In genomic region chr2:92692623-92693022, GRCm38 (mm10) we compare ENCODE assay signal across 9 mouse cellular contexts.
A peak's percentile ranks its signal among the peaks of the same experiment; 100 is the strongest.
DNase-seq lines count a peak whose midpoint lies in the region; ATAC-seq and TF ChIP-seq lines count a peak whose summit lies in the region.
"Had no signal": no experiment of that assay in that cellular context is flagged by ENCODE, and none has a peak within 500 bp of the region (broad histone marks: within the 10 kb centered on the region; RNA-seq: fewer than 3 reads in every experiment).

No protein-coding gene starts in this region.

- no peak overlapping the region for H3K27ac ChIP-seq in heart, postnatal 0 days (ENCODE audit: low read depth)
- H3K27ac ChIP-seq in heart, embryonic 11.5 days (ENCODE audit: low read depth, low read length): no peak overlapping the region
- H3K27ac ChIP-seq in CH12.LX (ENCODE audit: insufficient read depth, low read depth): no peak overlapping the region
- H3K27ac ChIP-seq: limb, embryonic 13.5 days had no signal

- no peaks in the 10 kb centered on the region for H3K27me3 ChIP-seq in heart, postnatal 0 days (ENCODE audit: control insufficient read depth, insufficient read depth, low read length)
- no peaks in the 10 kb centered on the region for H3K27me3 ChIP-seq in heart, embryonic 11.5 days (ENCODE audit: control insufficient read depth, insufficient read depth, low read length)
- peaks cover 28% of the 10 kb centered on the region for H3K27me3 ChIP-seq in CH12.LX (replicated peaks)
- H3K27me3 ChIP-seq: limb, embryonic 13.5 days had no signal

- no peaks in the 10 kb centered on the region for H3K9me3 ChIP-seq in heart, postnatal 0 days (replicated peaks; ENCODE audit: control insufficient read depth, low read length)
- H3K9me3 ChIP-seq in heart, embryonic 11.5 days (replicated peaks; ENCODE audit: control insufficient read depth, low read length): no peaks in the 10 kb centered on the region
- no peaks in the 10 kb centered on the region for H3K9me3 ChIP-seq in CH12.LX (replicated peaks; ENCODE audit: low read length)
- H3K9me3 ChIP-seq: limb, embryonic 13.5 days had no signal

- H3K79me2 ChIP-seq in CH12.LX (replicated peaks; ENCODE audit: control insufficient read depth, extremely low read depth, insufficient read depth, poor library complexity, severe bottlenecking): no peaks in the 10 kb centered on the region

- in situ Hi-C loops in CH12.LX (cut with MboI; ENCODE audit: low pct_ligation_motif_present, low pct_unique_long_range_greater_than_20kb, low sequenced_read_pairs): no loop called here

- no peaks in the 10 kb centered on the region for H3K36me3 ChIP-seq in heart, postnatal 0 days (replicated peaks; ENCODE audit: control insufficient read depth, insufficient read depth, low read length)
- H3K36me3 ChIP-seq in heart, embryonic 11.5 days (ENCODE audit: control insufficient read depth, insufficient read depth, low read length): no peaks in the 10 kb centered on the region
- H3K36me3 ChIP-seq in CH12.LX (replicated peaks in 1 of 2; ENCODE audit: control insufficient read depth in 1 of 2, insufficient read depth in 1 of 2, low read length in 1 of 2): no peaks in the 10 kb centered on the region
- H3K36me3 ChIP-seq: limb, embryonic 13.5 days had no signal

- intact Hi-C loops in left cerebral cortex, postnatal 14 days (cut with DNase I): loop anchor here (5.0 kb wide), 2 partner anchors 85 to 205 kb away; no protein-coding TSS in a partner anchor

- dilution Hi-C loops in CH12.LX (cut with MboI; ENCODE audit: extremely low pct_ligation_motif_present, extremely low pct_unique_long_range_greater_than_20kb, low sequenced_read_pairs): no loop called here

- 58% methylated on average over 1 of the region's 1 CpGs for WGBS in heart, postnatal 0 days
- WGBS in heart, embryonic 11.5 days (ENCODE audit: insufficient replicate concordance): 76% methylated on average over 1 of the region's 1 CpGs

- no peak for TF ChIP-seq EP300 in heart, postnatal 0 days (IDR thresholded peaks at IDR 0.05; ENCODE audit: low read depth)
- no peak for TF ChIP-seq EP300 in CH12.LX (IDR thresholded peaks at IDR 0.05; ENCODE audit: low read length)

- no peak overlapping the region for H3K9ac ChIP-seq in heart, postnatal 0 days (replicated peaks; ENCODE audit: low read depth, low read length)
- H3K9ac ChIP-seq in heart, embryonic 11.5 days (ENCODE audit: low read depth, low read length): no peak overlapping the region
- H3K9ac ChIP-seq in CH12.LX (ENCODE audit: insufficient read depth, low read depth): no peak overlapping the region
- H3K9ac ChIP-seq: limb, embryonic 13.5 days had no signal

- TF ChIP-seq RAD21 in CH12.LX (IDR thresholded peaks at IDR 0.05; ENCODE audit: low read depth, low read length): peak; percentile 80

- no peaks in the 10 kb centered on the region for H3K4me1 ChIP-seq in heart, postnatal 0 days (ENCODE audit: control insufficient read depth, insufficient read depth)
- no peaks in the 10 kb centered on the region for H3K4me1 ChIP-seq in heart, embryonic 11.5 days (ENCODE audit: control insufficient read depth, insufficient read depth, low read length)
- H3K4me1 ChIP-seq in CH12.LX (ENCODE audit: control insufficient read depth in 1 of 2, insufficient read depth in 2 of 2): peaks cover 23 to 53% of the 10 kb centered on the region in 2 experiments
- H3K4me1 ChIP-seq: limb, embryonic 13.5 days had no signal

- peak; percentile 11; the same call in 1 of the 2 replicates for TF ChIP-seq CTCF in heart, postnatal 0 days (IDR thresholded peaks at IDR 0.05; ENCODE audit: low read depth)
- TF ChIP-seq CTCF in CH12.LX (conservative IDR thresholded peaks at IDR 0.05 in 1 of 2, IDR thresholded peaks at IDR 0.05 in 1 of 2; ENCODE audit: low read depth in 2 of 2, low read length in 2 of 2): peak in 1 of 2 experiments; percentile 79; a peak in 2 of 4 replicates

- no peak overlapping the region for H3K4me2 ChIP-seq in heart, postnatal 0 days (ENCODE audit: low read depth, low read length)
- H3K4me2 ChIP-seq in heart, embryonic 11.5 days: no peak overlapping the region
- no peak overlapping the region for H3K4me2 ChIP-seq in CH12.LX (ENCODE audit: insufficient read depth, low read depth, poor library complexity, severe bottlenecking)
- H3K4me2 ChIP-seq: limb, embryonic 13.5 days had no signal

- TF ChIP-seq POLR2A in CH12.LX (IDR thresholded peaks at IDR 0.05; ENCODE audit: low read depth, low read length): no peak

- no peak for DNase-seq in heart, postnatal 0 days (ENCODE audit: low spot score)
- DNase-seq in 416B (ENCODE audit: low read depth): peak; percentile 8
- no peak for DNase-seq in CH12.LX (ENCODE audit: extremely low read depth)
- peak; percentile 63 to 85 for DNase-seq in left cerebral cortex, postnatal 14 days (ENCODE audit: low spot score in 2 of 2)
- DNase-seq in retina, embryonic 14.5 days (ENCODE audit: low spot score): no peak
- DNase-seq in MN1 (ENCODE audit: low spot score): no peak
- DNase-seq: kidney, adult 8-10 months had no signal

- H3K4me3 ChIP-seq in heart, postnatal 0 days (ENCODE audit: low read depth, low read length): no peak overlapping the region
- H3K4me3 ChIP-seq in heart, embryonic 11.5 days (ENCODE audit: low read depth, low read length): no peak overlapping the region
- H3K4me3 ChIP-seq in CH12.LX (replicated peaks in 1 of 3; ENCODE audit: low read depth in 2 of 3, low read length in 2 of 3, poor library complexity in 1 of 3): no peak overlapping the region
- H3K4me3 ChIP-seq: limb, embryonic 13.5 days had no signal

- no peak for ATAC-seq in heart, postnatal 0 days (ENCODE audit: insufficient read depth, low read depth)
- ATAC-seq in heart, embryonic 11.5 days (replicated peaks; ENCODE audit: insufficient number of reproducible peaks, low FRiP score, low TSS enrichment): no peak

TF ChIP-seq in CH12.LX, 34 proteins besides CTCF, POLR2A, EP300 and RAD21:
- TF ChIP-seq ZC3H11A (IDR thresholded peaks at IDR 0.05; ENCODE audit: low read depth, low read length) (peak; percentile 72), POLR2AphosphoS2 (IDR thresholded peaks at IDR 0.05; ENCODE audit: low read depth, low read length) (no peak), CHD1 (IDR thresholded peaks at IDR 0.05; ENCODE audit: low read depth, low read length) (no peak), IRF4 (IDR thresholded peaks at IDR 0.05; ENCODE audit: low read depth, low read length) (no peak; the same call in 1 of the 2 replicates), CHD2 (IDR thresholded peaks at IDR 0.05; ENCODE audit: low read length) (no peak), RCOR1 (conservative IDR thresholded peaks at IDR 0.05; ENCODE audit: low read depth, low read length) (no peak), SMC3 (IDR thresholded peaks at IDR 0.05; ENCODE audit: low read depth, low read length) (peak; percentile 90), SIN3A (IDR thresholded peaks at IDR 0.05; ENCODE audit: low read length) (no peak)

Comparison
In these comparisons a context has a peak if more than half of its experiments do, and no peak if none do; other contexts are left out.
1. DNase-seq: peak in 416B (single experiment) and left cerebral cortex, postnatal 14 days (2 of 2); none in heart, postnatal 0 days (single experiment), CH12.LX (single experiment), retina, embryonic 14.5 days (single experiment) and MN1 (single experiment).